Mouse (Mus musculus): Measurements from ENCODE around the gene Npas3. TPM values are rescaled to one million over a fixed set of nuclear protein-coding genes. Genes with fewer than 3 reads are reported as not detected.

Npas3 gene
- polyA plus RNA-seq, 1 experiment, result 0.18 TPM

- no peaks in the 10 kb centered on the region for H3K27me3 ChIP-seq (ENCODE audit: control insufficient read depth, insufficient read depth, insufficient read length)
- TF ChIP-seq MYOG (IDR thresholded peaks at IDR 0.05; ENCODE audit: control insufficient read depth in 1 of 3, insufficient read depth in 1 of 3, insufficient read length in 2 of 3, low read depth in 2 of 3) (no peak), MAX (IDR thresholded peaks at IDR 0.05; ENCODE audit: low read depth) (no peak)
- no peaks in the 10 kb centered on the region for H3K79me2 ChIP-seq (ENCODE audit: control insufficient read depth, insufficient read depth)
- no peak overlapping the region for H3K4me3 ChIP-seq
- no peaks in the 10 kb centered on the region for H3K36me3 ChIP-seq (ENCODE audit: control insufficient read depth, insufficient read depth)
- no peak overlapping the region for H3K4me2 ChIP-seq (ENCODE audit: low read depth)
- no peak overlapping the region for H3ac ChIP-seq (ENCODE audit: control insufficient read depth, insufficient read length)
Observed at GRCm38 (mm10) chr12:53612120-53612519, 363.6 kb downstream of the Npas3 start.

DNA sequence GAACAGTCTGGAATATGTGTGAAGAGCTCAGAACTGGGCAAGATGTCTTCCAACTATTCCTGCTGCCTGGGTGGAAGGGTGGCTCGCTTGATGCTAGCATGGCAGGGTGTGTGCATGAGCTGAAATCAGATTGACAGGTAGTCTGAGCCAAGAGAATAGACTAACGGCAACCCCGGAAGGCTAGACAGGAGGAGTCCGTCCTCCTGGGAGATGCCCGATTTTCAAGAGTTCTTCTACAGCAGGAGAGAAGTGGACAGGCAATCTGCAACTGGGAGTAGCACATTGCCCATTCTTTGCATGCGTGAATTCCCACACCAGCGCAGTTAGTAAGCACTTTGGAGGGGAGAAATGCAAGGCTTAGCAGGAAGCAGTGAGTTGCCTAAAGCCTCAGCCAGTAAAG is 372.8 kb downstream of the Npas3 start:
- H3K79me2 ChIP-seq (ENCODE audit: control insufficient read depth, insufficient read depth), result no peaks in the 10 kb centered on the region
- no peaks in the 10 kb centered on the region for H3K36me3 ChIP-seq (ENCODE audit: control insufficient read depth, insufficient read depth)
- no peak overlapping the region for H3ac ChIP-seq (ENCODE audit: control insufficient read depth, insufficient read length)
- H3K4me3 ChIP-seq, result no peak overlapping the region
- TF ChIP-seq TCF12 (IDR thresholded peaks at IDR 0.05; ENCODE audit: insufficient read depth, poor library complexity, severe bottlenecking) (no peak), MYOG (IDR thresholded peaks at IDR 0.05; ENCODE audit: control insufficient read depth in 1 of 3, insufficient read depth in 1 of 3, insufficient read length in 2 of 3, low read depth in 2 of 3) (no peak), POLR2AphosphoS2 (IDR thresholded peaks at IDR 0.05; ENCODE audit: insufficient read length, low read depth) (no peak), SRF (IDR thresholded peaks at IDR 0.05; ENCODE audit: control insufficient read depth, insufficient read length, low read depth) (no peak), CEBPB (IDR thresholded peaks at IDR 0.05; ENCODE audit: insufficient read depth, poor library complexity, severe bottlenecking) (no peak)
- no peaks in the 10 kb centered on the region for H3K27me3 ChIP-seq (ENCODE audit: control insufficient read depth, insufficient read depth, insufficient read length)
- no peak overlapping the region for H3K4me2 ChIP-seq (ENCODE audit: low read depth)

GRCm38 (mm10) chr12:53623793-53624192 is 375.3 kb downstream of the Npas3 start:
- no peak overlapping the region for H3K4me3 ChIP-seq
- H3K4me2 ChIP-seq (ENCODE audit: low read depth), result no peak overlapping the region
- no peaks in the 10 kb centered on the region for H3K79me2 ChIP-seq (ENCODE audit: control insufficient read depth, insufficient read depth)
- TF ChIP-seq MAX (IDR thresholded peaks at IDR 0.05; ENCODE audit: low read depth) (no peak), POLR2A (IDR thresholded peaks at IDR 0.05; ENCODE audit: insufficient read length, low read depth) (no peak), E2F4 (IDR thresholded peaks at IDR 0.05; ENCODE audit: insufficient read depth) (no peak), CEBPB (IDR thresholded peaks at IDR 0.05; ENCODE audit: insufficient read depth, poor library complexity, severe bottlenecking) (no peak), MYOD1 (IDR thresholded peaks at IDR 0.05; ENCODE audit: control insufficient read depth in 1 of 3, insufficient read length in 2 of 3, low read depth in 2 of 3) (no peak), REST (IDR thresholded peaks at IDR 0.05; ENCODE audit: insufficient read depth, insufficient read length) (no peak), TCF12 (IDR thresholded peaks at IDR 0.05; ENCODE audit: insufficient read depth, poor library complexity, severe bottlenecking) (no peak)
- H3K36me3 ChIP-seq (ENCODE audit: control insufficient read depth, insufficient read depth), result no peaks in the 10 kb centered on the region
- H3ac ChIP-seq (ENCODE audit: control insufficient read depth, insufficient read length), result no peak overlapping the region
- no peaks in the 10 kb centered on the region for H3K27me3 ChIP-seq (ENCODE audit: control insufficient read depth, insufficient read depth, insufficient read length)

DNA sequence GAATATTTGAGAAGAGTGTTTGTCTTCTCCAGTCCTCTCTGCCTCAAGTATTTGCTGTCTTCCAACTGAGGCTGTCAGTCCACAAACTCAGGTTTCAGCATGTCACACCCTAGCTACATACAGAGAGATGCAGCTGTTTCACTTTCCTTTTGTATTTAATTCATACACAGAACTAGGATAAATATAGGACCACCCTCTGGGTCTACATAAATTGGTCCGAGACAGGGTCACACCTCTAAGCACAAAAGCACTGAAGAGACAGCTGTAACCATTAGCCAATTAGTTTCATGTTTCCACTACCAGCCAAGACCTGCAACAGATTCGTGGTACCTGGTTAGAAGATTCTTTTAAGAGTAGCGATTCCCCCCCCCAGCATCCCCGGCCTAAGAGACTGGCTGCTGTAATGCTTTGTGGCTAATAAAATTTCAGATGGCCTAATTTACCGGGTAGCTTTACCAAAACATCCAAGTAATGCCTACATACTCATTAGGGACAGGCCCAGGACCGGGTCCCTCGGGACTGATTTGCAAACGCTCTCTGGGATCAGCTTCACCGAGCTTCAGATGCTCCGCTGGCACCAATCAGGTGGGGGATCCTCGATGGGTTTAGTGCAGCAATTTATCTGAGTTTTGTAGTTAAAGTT is 376.0 kb downstream of the Npas3 start:
- Histone ChIP-seq H3ac (ENCODE audit: control insufficient read depth, insufficient read length) (no peak overlapping the region), H3K4me2 (ENCODE audit: low read depth) (no peak overlapping the region), H3K36me3 (ENCODE audit: control insufficient read depth, insufficient read depth) (no peaks in the 10 kb centered on the region), H3K79me2 (ENCODE audit: control insufficient read depth, insufficient read depth) (no peaks in the 10 kb centered on the region), H3K27me3 (ENCODE audit: control insufficient read depth, insufficient read depth, insufficient read length) (no peaks in the 10 kb centered on the region), H3K4me3 (no peak overlapping the region)
- TF ChIP-seq TCF3 (IDR thresholded peaks at IDR 0.05; ENCODE audit: insufficient read length, low read depth), result no peak
- TF ChIP-seq POLR2AphosphoS2 (IDR thresholded peaks at IDR 0.05; ENCODE audit: insufficient read length, low read depth), result no peak
- TF ChIP-seq POLR2A (IDR thresholded peaks at IDR 0.05; ENCODE audit: insufficient read length, low read depth), result no peak
- no peak for TF ChIP-seq MYOD1 (IDR thresholded peaks at IDR 0.05; ENCODE audit: control insufficient read depth in 1 of 3, insufficient read length in 2 of 3, low read depth in 2 of 3)
- TF ChIP-seq MYOG (IDR thresholded peaks at IDR 0.05; ENCODE audit: control insufficient read depth in 1 of 3, insufficient read depth in 1 of 3, insufficient read length in 2 of 3, low read depth in 2 of 3), result no peak
- no peak for TF ChIP-seq MAX (IDR thresholded peaks at IDR 0.05; ENCODE audit: low read depth)
- no peak for TF ChIP-seq E2F4 (IDR thresholded peaks at IDR 0.05; ENCODE audit: insufficient read depth)
- no peak for TF ChIP-seq USF1 (IDR thresholded peaks at IDR 0.05; ENCODE audit: low read depth)
- no peak for TF ChIP-seq TCF12 (IDR thresholded peaks at IDR 0.05; ENCODE audit: insufficient read depth, poor library complexity, severe bottlenecking)
- TF ChIP-seq CEBPB (IDR thresholded peaks at IDR 0.05; ENCODE audit: insufficient read depth, poor library complexity, severe bottlenecking), result no peak
- TF ChIP-seq SRF (IDR thresholded peaks at IDR 0.05; ENCODE audit: control insufficient read depth, insufficient read length, low read depth), result no peak
- no peak for TF ChIP-seq REST (IDR thresholded peaks at IDR 0.05; ENCODE audit: insufficient read depth, insufficient read length)

- Histone ChIP-seq H3K4me3 (no peak overlapping the region), H3K4me2 (ENCODE audit: low read depth) (no peak overlapping the region), H3K27me3 (ENCODE audit: control insufficient read depth, insufficient read depth, insufficient read length) (no peaks in the 10 kb centered on the region), H3K36me3 (ENCODE audit: control insufficient read depth, insufficient read depth) (no peaks in the 10 kb centered on the region), H3K79me2 (ENCODE audit: control insufficient read depth, insufficient read depth) (no peaks in the 10 kb centered on the region), H3ac (ENCODE audit: control insufficient read depth, insufficient read length) (no peak overlapping the region)
- TF ChIP-seq MAX (IDR thresholded peaks at IDR 0.05; ENCODE audit: low read depth) (no peak), USF1 (IDR thresholded peaks at IDR 0.05; ENCODE audit: low read depth) (no peak), POLR2A (IDR thresholded peaks at IDR 0.05; ENCODE audit: insufficient read length, low read depth) (no peak), CEBPB (IDR thresholded peaks at IDR 0.05; ENCODE audit: insufficient read depth, poor library complexity, severe bottlenecking) (no peak), POLR2AphosphoS2 (IDR thresholded peaks at IDR 0.05; ENCODE audit: insufficient read length, low read depth) (no peak), E2F4 (IDR thresholded peaks at IDR 0.05; ENCODE audit: insufficient read depth) (no peak), TCF12 (IDR thresholded peaks at IDR 0.05; ENCODE audit: insufficient read depth, poor library complexity, severe bottlenecking) (no peak), MYOG (IDR thresholded peaks at IDR 0.05; ENCODE audit: control insufficient read depth in 1 of 3, insufficient read depth in 1 of 3, insufficient read length in 2 of 3, low read depth in 2 of 3) (no peak), TCF3 (IDR thresholded peaks at IDR 0.05; ENCODE audit: insufficient read length, low read depth) (no peak)
Observed at GRCm38 (mm10) chr12:53629483-53630120, 381.1 kb downstream of the Npas3 start.
